13 mouse cellular contexts compared by ENCODE assay signal in the genomic region with DNA sequence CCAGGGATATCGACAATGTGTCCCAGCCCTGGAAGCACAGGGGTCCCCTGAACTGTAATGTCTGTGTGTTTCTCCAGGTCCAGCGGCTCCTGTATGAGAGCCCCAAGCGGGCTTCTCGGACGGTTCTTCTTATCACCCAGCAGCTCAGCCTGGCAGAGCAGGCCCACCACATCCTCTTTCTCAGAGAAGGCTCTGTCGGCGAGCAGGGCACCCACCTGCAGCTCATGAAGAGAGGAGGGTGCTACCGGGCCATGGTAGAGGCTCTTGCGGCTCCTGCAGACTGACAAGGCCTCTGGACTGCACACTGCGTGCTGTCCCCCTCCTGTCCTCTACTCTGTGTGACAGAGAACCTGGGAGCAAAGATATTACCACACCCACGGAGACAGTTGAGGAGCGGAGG. TPM values are rescaled to one million over a fixed set of nuclear protein-coding genes. Genes with fewer than 3 reads are reported as not detected.
DNase-seq lines count a peak whose midpoint lies in the region; ATAC-seq and TF ChIP-seq lines count a peak whose summit lies in the region.
"Had no signal": no experiment of that assay in that cellular context is flagged by ENCODE, and none has a peak within 500 bp of the region (broad histone marks: within the 10 kb centered on the region; RNA-seq: fewer than 3 reads in every experiment).

No protein-coding gene starts in this region.

- H3K4me2 ChIP-seq in hindbrain, embryonic 12.5 days (replicated peaks), result peak overlapping the region; percentile 64; the same call in 1 of the 2 replicates
- no peak overlapping the region for H3K4me2 ChIP-seq in hindbrain, embryonic 16.5 days (ENCODE audit: low read length)
- no peak overlapping the region for H3K4me2 ChIP-seq in liver, postnatal 0 days (ENCODE audit: low read depth, low read length)

- H3K9ac ChIP-seq in hindbrain, embryonic 12.5 days, result no peak overlapping the region
- H3K9ac ChIP-seq in hindbrain, embryonic 16.5 days (ENCODE audit: low read depth, low read length), result no peak overlapping the region
- no peak overlapping the region for H3K9ac ChIP-seq in liver, postnatal 0 days (replicated peaks)

- ATAC-seq in hindbrain, embryonic 12.5 days (ENCODE audit: low FRiP score), result no peak
- no peak for ATAC-seq in hindbrain, embryonic 16.5 days
- peak; percentile 78 for ATAC-seq in CD4-positive, CD25-positive, alpha-beta regulatory T cell, adult 4 months
- ATAC-seq in liver, postnatal 0 days, result no peak

- TF ChIP-seq EP300 in liver, postnatal 0 days (IDR thresholded peaks at IDR 0.05; ENCODE audit: low read depth), result no peak

- WGBS in hindbrain, embryonic 12.5 days, result 35% methylated on average over 12 of the region's 12 CpGs
- WGBS in hindbrain, embryonic 16.5 days, result 41% methylated on average over 12 of the region's 12 CpGs
- 26% methylated on average over 12 of the region's 12 CpGs for WGBS in liver, postnatal 0 days (ENCODE audit: insufficient replicate concordance)

- peaks cover 97% of the 10 kb centered on the region for H3K27me3 ChIP-seq in hindbrain, embryonic 12.5 days
- peaks cover 58% of the 10 kb centered on the region for H3K27me3 ChIP-seq in hindbrain, embryonic 16.5 days (replicated peaks; ENCODE audit: control insufficient read depth, insufficient read depth, low read length)
- H3K27me3 ChIP-seq in liver, postnatal 0 days (ENCODE audit: insufficient read depth, low read length), result peaks cover 3% of the 10 kb centered on the region; the same call in 1 of the 2 replicates

- no peaks in the 10 kb centered on the region for H3K9me3 ChIP-seq in hindbrain, embryonic 12.5 days (replicated peaks)
- no peaks in the 10 kb centered on the region for H3K9me3 ChIP-seq in hindbrain, embryonic 16.5 days (ENCODE audit: control insufficient read depth, low read length)
- no peaks in the 10 kb centered on the region for H3K9me3 ChIP-seq in liver, postnatal 0 days (ENCODE audit: low read length)

- H3K4me3 ChIP-seq in hindbrain, embryonic 12.5 days, result no peak overlapping the region
- H3K4me3 ChIP-seq in hindbrain, embryonic 16.5 days (ENCODE audit: low read length), result no peak overlapping the region
- H3K4me3 ChIP-seq in liver, postnatal 0 days (ENCODE audit: low read depth, low read length), result no peak overlapping the region

- TF ChIP-seq CTCF in liver, postnatal 0 days (IDR thresholded peaks at IDR 0.05; ENCODE audit: low read depth), result no peak

- H3K4me1 ChIP-seq in hindbrain, embryonic 12.5 days, result peaks cover 12% of the 10 kb centered on the region
- peaks cover 8% of the 10 kb centered on the region for H3K4me1 ChIP-seq in hindbrain, embryonic 16.5 days (ENCODE audit: control insufficient read depth, insufficient read depth, low read depth, low read length)
- peaks cover 9% of the 10 kb centered on the region for H3K4me1 ChIP-seq in liver, postnatal 0 days (ENCODE audit: insufficient read depth)

- DNase-seq in liver, postnatal 0 days, result peak; percentile 43
- peak; percentile 59 to 78 for DNase-seq in spleen, postnatal 4 days (ENCODE audit: low spot score in 2 of 2)
- no peak for DNase-seq in gastrocnemius, postnatal 25 days
- no peak for DNase-seq in lung, postnatal 14 days
- DNase-seq in cerebellum, postnatal 14 days, result no peak
- DNase-seq: adrenal gland, adult 2 months; cerebellum, adult 9-11 months had no signal

- H3K27ac ChIP-seq in hindbrain, embryonic 12.5 days, result no peak overlapping the region
- H3K27ac ChIP-seq in hindbrain, embryonic 16.5 days (ENCODE audit: low read depth, low read length), result no peak overlapping the region
- no peak overlapping the region for H3K27ac ChIP-seq in liver, postnatal 0 days (ENCODE audit: low read depth)
- H3K27ac ChIP-seq: left cerebral cortex, adult 2 months; stomach, postnatal 0 days had no signal

- no peaks in the 10 kb centered on the region for H3K36me3 ChIP-seq in hindbrain, embryonic 12.5 days
- H3K36me3 ChIP-seq in hindbrain, embryonic 16.5 days (ENCODE audit: control insufficient read depth, insufficient read depth, low read length), result no peaks in the 10 kb centered on the region
- peaks cover 22% of the 10 kb centered on the region for H3K36me3 ChIP-seq in liver, postnatal 0 days (replicated peaks; ENCODE audit: insufficient read depth, low read length)

RNA-seq across cellular contexts. Expression of a gene that starts 1.0 kb away (rescaled TPM):
- 1.8 and 2.9 TPM in 2 replicates for polyA plus RNA-seq in hindbrain, embryonic 12.5 days (2016; fragmentation: Nextera tagmentation; extraction: Ambion mirVana)
- 3.0 and 4.1 TPM in 2 replicates for polyA plus RNA-seq in hindbrain, embryonic 16.5 days (2015; fragmentation: Nextera tagmentation; extraction: Ambion mirVana)
- 100 to 1,000 TPM; 781 to 871 TPM for polyA plus RNA-seq in CD4-positive, CD25-positive, alpha-beta regulatory T cell, adult 4 months (2017; shearing (Covaris generic))
- 49.7 and 51.6 TPM in 2 replicates for polyA plus RNA-seq in liver, postnatal 0 days (2015; fragmentation: Nextera tagmentation; extraction: Ambion mirVana)
- total RNA-seq in gastrocnemius, postnatal 25 days (2021), result 1 to 10 TPM; 2.9 to 4.8 TPM

RNA-seq across cellular contexts. Expression of a gene that starts 6.8 kb away (rescaled TPM):
- polyA plus RNA-seq in hindbrain, embryonic 12.5 days (2016; fragmentation: Nextera tagmentation; extraction: Ambion mirVana), result 1.3 and 1.4 TPM in 2 replicates
- polyA plus RNA-seq in hindbrain, embryonic 16.5 days (2015; fragmentation: Nextera tagmentation; extraction: Ambion mirVana), result 2.9 and 3.2 TPM in 2 replicates
- polyA plus RNA-seq in CD4-positive, CD25-positive, alpha-beta regulatory T cell, adult 4 months (2017; shearing (Covaris generic)), result 100 to 1,000 TPM in 1 of 2 experiments, 10 to 100 TPM in 1; 78.9 to 260 TPM
- 9.8 and 10.5 TPM in 2 replicates for polyA plus RNA-seq in liver, postnatal 0 days (2015; fragmentation: Nextera tagmentation; extraction: Ambion mirVana)
- 1 to 10 TPM; 4.3 to 5.1 TPM for total RNA-seq in gastrocnemius, postnatal 25 days (2021)

RNA-seq across cellular contexts. Expression of a gene that starts 8.9 kb away (rescaled TPM):
- polyA plus RNA-seq in hindbrain, embryonic 12.5 days (2016; fragmentation: Nextera tagmentation; extraction: Ambion mirVana), result 1.0 TPM in 2 replicates
- 1.8 and 2.2 TPM in 2 replicates for polyA plus RNA-seq in hindbrain, embryonic 16.5 days (2015; fragmentation: Nextera tagmentation; extraction: Ambion mirVana)
- 100 to 1,000 TPM; 280 to 324 TPM for polyA plus RNA-seq in CD4-positive, CD25-positive, alpha-beta regulatory T cell, adult 4 months (2017; shearing (Covaris generic))
- polyA plus RNA-seq in liver, postnatal 0 days (2015; fragmentation: Nextera tagmentation; extraction: Ambion mirVana), result 20.4 and 22.9 TPM in 2 replicates
- 1 to 10 TPM; 1.3 to 3.1 TPM for total RNA-seq in gastrocnemius, postnatal 25 days (2021)

RNA-seq across cellular contexts. Expression of a gene that starts 9.1 kb away (rescaled TPM):
- 1.8 and 2.2 TPM in 2 replicates for polyA plus RNA-seq in hindbrain, embryonic 12.5 days (2016; fragmentation: Nextera tagmentation; extraction: Ambion mirVana)
- 4.6 and 6.1 TPM in 2 replicates for polyA plus RNA-seq in hindbrain, embryonic 16.5 days (2015; fragmentation: Nextera tagmentation; extraction: Ambion mirVana)
- polyA plus RNA-seq in CD4-positive, CD25-positive, alpha-beta regulatory T cell, adult 4 months (2017; shearing (Covaris generic)), result 100 to 1,000 TPM; 163 to 238 TPM
- 8.8 and 9.3 TPM in 2 replicates for polyA plus RNA-seq in liver, postnatal 0 days (2015; fragmentation: Nextera tagmentation; extraction: Ambion mirVana)
- 1 to 10 TPM; 1.4 to 1.5 TPM for total RNA-seq in gastrocnemius, postnatal 25 days (2021)

RNA-seq across cellular contexts. Expression of a gene that starts 42.2 kb away (rescaled TPM):
- polyA plus RNA-seq in hindbrain, embryonic 12.5 days (2016; fragmentation: Nextera tagmentation; extraction: Ambion mirVana), result not detected in 2 replicates
- 0.16 and 0.33 TPM in 2 replicates for polyA plus RNA-seq in hindbrain, embryonic 16.5 days (2015; fragmentation: Nextera tagmentation; extraction: Ambion mirVana)
- 100 to 1,000 TPM in 1 of 2 experiments, 10 to 100 TPM in 1; 81.1 to 105 TPM for polyA plus RNA-seq in CD4-positive, CD25-positive, alpha-beta regulatory T cell, adult 4 months (2017; shearing (Covaris generic))
- polyA plus RNA-seq in liver, postnatal 0 days (2015; fragmentation: Nextera tagmentation; extraction: Ambion mirVana), result 1.1 and 1.2 TPM in 2 replicates
- under 1 TPM in 1 of 2 experiments, not detected in 1; 0.13 TPM for total RNA-seq in gastrocnemius, postnatal 25 days (2021)
- polyA plus RNA-seq: kidney, embryonic 14.5 days had no signal

Comparison
In these comparisons a context has a peak if more than half of its experiments do, and no peak if none do; other contexts are left out.
1. DNase-seq: peak in liver, postnatal 0 days (single experiment) and spleen, postnatal 4 days (2 of 2); none in gastrocnemius, postnatal 25 days (single experiment), lung, postnatal 14 days (single experiment) and cerebellum, postnatal 14 days (0 of 2).
2. RNA of a gene that starts 1.0 kb away (polyA plus RNA-seq): 781 to 871 TPM in CD4-positive, CD25-positive, alpha-beta regulatory T cell, adult 4 months; 49.7 to 51.6 TPM in liver, postnatal 0 days, 3.0 to 4.1 TPM in hindbrain, embryonic 16.5 days and 1.8 to 2.9 TPM in hindbrain, embryonic 12.5 days; every median in the first group is over 10 times any median in the second.
3. RNA of a gene that starts 8.9 kb away (polyA plus RNA-seq): 280 to 324 TPM in CD4-positive, CD25-positive, alpha-beta regulatory T cell, adult 4 months; 20.4 to 22.9 TPM in liver, postnatal 0 days, 1.8 to 2.2 TPM in hindbrain, embryonic 16.5 days and 1.0 TPM in hindbrain, embryonic 12.5 days; every median in the first group is over 10 times any median in the second.